Mouse (Mus musculus) spleen, adult 12 weeks (tissue): ENCODE measurements at regions not wholly inside any gene's neighbourhood (a gene's known extent, or its start where the extent isn't known, plus 50 kb on each side); places are given as distances from the start of the nearest gene placed in this dataset.

Source experiments
- DNase-seq: peaks from one replicate; pipeline ENCODE4 v3.0.0; 2022; ENCODE audit warnings: low spot score

DNA sequence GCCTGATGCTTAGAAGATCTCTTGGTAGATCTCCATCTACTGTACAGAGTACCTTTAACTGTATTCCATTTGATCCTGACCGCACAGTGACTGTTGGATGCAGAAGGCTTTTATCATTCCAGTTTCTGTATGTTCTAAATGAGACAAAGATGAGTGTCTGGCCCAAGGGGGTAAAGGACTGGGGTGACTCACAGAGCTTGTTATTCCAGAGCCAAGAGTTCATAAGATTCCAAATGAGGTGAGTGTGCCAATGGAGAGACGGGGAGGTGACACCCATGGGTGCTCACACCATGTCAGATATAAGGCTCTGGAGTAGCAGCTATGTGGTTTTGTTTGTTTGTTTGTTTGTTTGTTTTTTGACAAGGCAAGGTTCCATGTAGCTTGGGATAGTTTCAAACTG lies 54.8 kb upstream of the Lclat1 start:
- no peak for DNase-seq

DNA sequence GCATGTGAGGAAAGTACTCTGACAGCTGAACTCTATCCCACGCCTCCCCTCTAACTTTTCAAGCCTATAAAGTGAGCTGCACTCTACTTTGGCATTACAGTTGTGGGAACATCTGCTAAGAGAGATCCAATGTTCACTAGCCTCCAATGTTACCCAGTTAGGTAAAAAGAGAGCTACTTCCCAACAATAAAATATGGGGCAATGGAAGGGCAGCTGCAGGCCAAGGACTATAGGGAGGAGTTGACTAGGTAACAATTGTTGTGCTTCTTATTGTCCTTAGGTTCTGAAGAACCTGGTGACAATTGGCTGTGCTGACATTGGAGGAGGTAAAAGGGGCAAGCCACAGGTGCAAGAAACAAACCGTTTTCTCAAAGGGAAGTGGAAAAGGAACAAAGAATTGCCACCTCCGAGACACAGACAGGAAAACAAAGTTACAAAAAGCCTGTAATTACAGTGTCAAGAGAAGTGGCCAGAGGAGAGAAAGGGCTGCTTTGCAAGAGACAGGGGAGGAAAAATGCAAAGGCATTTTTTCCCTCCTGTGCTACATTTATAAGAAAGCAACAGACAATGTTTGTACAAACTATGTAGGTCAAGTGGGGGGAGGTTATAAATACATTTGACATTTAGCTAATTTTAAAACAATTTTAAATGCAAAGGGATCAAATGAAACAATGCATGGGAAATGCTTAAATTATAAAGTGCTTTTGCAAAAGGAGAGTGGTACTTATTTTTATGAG lies 54.1 kb upstream of the Lclat1 start:
- no peak for DNase-seq

DNA sequence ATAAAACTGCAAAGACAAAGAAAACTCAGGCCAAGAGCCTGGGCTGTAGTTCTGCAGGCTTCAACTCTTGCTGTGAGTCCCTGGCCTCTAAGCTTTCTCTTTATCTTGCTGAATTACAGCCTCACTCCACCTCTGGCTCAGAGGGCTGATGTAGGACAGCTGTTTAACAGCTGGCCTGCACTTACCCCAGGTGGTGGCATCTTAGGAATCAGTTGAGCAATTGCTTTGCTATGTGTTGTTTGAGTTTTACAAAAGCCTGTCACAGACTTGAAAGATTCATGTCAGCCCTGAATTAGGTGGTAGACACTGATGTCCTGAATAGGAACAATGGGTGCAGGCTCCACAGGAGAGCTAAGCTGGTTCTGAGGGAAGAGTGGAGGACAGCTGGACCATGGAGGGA lies 53.6 kb upstream of the Lclat1 start:
- no peak for DNase-seq

DNA sequence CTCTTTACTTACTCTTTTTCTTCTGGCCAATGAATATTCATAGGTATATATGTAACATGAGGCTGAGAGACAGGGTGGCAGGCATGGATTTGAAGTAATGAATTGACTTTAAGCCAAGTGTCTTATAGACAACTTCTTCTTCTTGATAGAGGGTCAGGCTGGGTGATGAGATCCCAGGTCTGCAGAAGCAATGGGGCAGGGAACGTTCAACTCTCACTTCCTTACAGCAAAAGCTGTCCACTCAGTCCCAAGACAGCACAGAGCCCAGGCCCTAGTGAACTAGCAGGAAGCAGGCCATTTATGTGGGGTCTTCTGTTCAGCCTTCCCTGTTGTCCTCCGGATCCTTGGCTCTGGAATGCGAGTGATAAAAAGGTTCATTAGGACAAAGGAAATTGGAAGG lies 52.6 kb upstream of the Lclat1 start:
- no peak for DNase-seq

DNA sequence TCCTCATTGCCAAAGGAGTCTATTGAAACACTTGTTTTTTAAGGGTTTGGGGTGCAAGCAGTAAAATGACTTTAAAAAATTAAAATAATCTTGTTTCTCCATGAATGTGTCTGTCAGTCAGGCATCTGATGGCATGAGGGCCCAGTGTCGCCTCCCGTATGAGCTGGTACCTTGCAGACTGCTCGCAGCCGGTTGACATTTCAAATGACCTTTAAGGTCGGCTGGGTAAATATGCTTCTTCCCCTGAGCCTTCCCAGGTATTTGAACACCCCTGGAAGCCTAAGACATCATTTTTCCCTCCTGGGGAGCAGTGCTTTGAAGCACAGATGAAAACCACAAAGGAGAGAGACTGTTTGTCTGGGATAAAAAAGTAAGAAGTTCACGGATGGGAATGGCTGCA lies 52.2 kb upstream of the Lclat1 start:
- DNase-seq, result no peak

DNA sequence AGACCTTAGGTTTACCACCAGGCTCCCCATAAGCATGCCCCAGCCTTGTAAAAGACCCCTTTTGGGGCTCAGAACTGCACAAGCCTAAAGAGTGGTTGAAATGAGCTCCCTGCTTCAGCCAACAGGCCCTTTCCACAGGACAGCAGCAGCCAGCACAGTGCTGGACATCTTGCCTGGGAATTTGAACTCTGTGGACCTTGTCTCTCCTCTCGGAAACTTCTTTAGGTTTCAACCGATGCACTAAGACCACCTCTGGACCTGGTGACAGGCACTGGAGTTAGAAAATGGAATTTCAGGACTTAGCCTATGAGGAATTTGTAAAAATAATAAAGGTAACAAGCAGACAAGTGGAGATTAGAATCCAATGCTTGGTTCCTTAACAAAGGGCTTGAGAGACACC lies 51.2 kb upstream of the Lclat1 start:
- DNase-seq, result no peak
